Mouse (Mus musculus) CD4-positive, CD25-positive, alpha-beta regulatory T cell, adult 4 months (primary cell): ENCODE measurements at regions not wholly inside any gene's neighbourhood (a gene's known extent, or its start where the extent isn't known, plus 50 kb on each side); places are given as distances from the start of the nearest gene placed in this dataset.

Experiments
- ATAC-seq: one replicate; pipeline ENCODE4 v1.8.0; 2017

GRCm38 (mm10) chr7:68851981-68852575 lies 103.0 kb upstream of the Arrdc4 start:
- no peak for ATAC-seq

- no peak for ATAC-seq
Measured at GRCm38 (mm10) chr7:68844606-68845005, 95.6 kb upstream of the Arrdc4 start.

GRCm38 (mm10) chr7:68843374-68843773 lies 94.3 kb upstream of the Arrdc4 start:
- ATAC-seq: no peak

- ATAC-seq: no peak
Measured at GRCm38 (mm10) chr7:68833977-68834791, 85.1 kb upstream of the Arrdc4 start.

- no peak for ATAC-seq
Measured at GRCm38 (mm10) chr7:68833517-68833916, 84.5 kb upstream of the Arrdc4 start.

- no peak for ATAC-seq
Measured at GRCm38 (mm10) chr7:68829861-68830260, 80.8 kb upstream of the Arrdc4 start.

- no peak for ATAC-seq
Measured at GRCm38 (mm10) chr7:68824399-68824798, 75.4 kb upstream of the Arrdc4 start.

GRCm38 (mm10) chr7:68823646-68824045 lies 74.6 kb upstream of the Arrdc4 start:
- no peak for ATAC-seq

GRCm38 (mm10) chr7:68823189-68823588 lies 74.1 kb upstream of the Arrdc4 start:
- ATAC-seq: peak; percentile 66

GRCm38 (mm10) chr7:68814823-68815666 lies 66.0 kb upstream of the Arrdc4 start:
- no peak for ATAC-seq

GRCm38 (mm10) chr7:68809782-68810181 lies 60.7 kb upstream of the Arrdc4 start:
- ATAC-seq: no peak
